In the genomic region with DNA sequence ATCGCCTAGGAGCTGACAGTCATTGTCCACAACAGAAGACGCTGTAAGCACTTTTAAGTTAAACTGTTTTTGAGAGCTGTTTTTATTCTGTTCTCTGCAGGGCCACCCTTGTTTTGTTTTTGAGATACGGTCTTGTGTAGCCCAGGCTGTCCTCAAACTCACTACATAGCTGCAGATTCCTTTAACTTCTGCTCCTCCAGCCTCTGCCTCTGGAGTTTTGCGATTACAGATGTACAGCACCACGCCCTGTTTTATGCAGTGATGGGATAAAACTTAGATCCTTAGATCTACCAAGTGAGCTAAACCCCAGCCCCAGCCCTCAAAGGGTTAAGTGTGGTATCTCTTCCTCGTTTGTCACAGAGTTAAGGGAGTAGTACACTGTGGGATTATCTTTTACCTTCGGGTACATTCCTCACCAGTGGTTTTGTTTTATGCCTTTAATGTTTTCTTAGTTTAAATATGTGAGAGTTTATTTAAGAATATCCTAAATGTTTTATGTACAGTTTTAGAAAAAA, we compare ENCODE assay signal across 26 mouse cellular contexts. TPM values are rescaled to one million over a fixed set of nuclear protein-coding genes. Genes with fewer than 3 reads are reported as not detected.
A peak's percentile ranks its signal among the peaks of the same experiment; 100 is the strongest.
DNase-seq lines count a peak whose midpoint lies in the region; ATAC-seq and TF ChIP-seq lines count a peak whose summit lies in the region.
"Had no signal": no experiment of that assay in that cellular context is flagged by ENCODE, and none has a peak within 500 bp of the region (broad histone marks: within the 10 kb centered on the region; RNA-seq: fewer than 3 reads in every experiment).

No protein-coding gene starts in this region.

- ATAC-seq in liver, embryonic 14.5 days (ENCODE audit: insufficient read depth): peak; percentile 83
- peak; percentile 52 for ATAC-seq in megakaryocyte progenitor cell, adult 5-6 weeks (replicated peaks; ENCODE audit: poor library complexity)
- no peak for ATAC-seq in forebrain, embryonic 11.5 days (replicated peaks; ENCODE audit: low FRiP score)
- ATAC-seq: forebrain, embryonic 13.5 days; forebrain, postnatal 0 days had no signal

- no peak overlapping the region for H3K4me3 ChIP-seq in gastrocnemius, adult 2 months
- no peak overlapping the region for H3K4me3 ChIP-seq in liver, embryonic 14.5 days (ENCODE audit: insufficient read depth in 1 of 2, low read depth in 2 of 2, low read length in 2 of 2)
- no peak overlapping the region for H3K4me3 ChIP-seq in kidney, adult 2 months (ENCODE audit: insufficient read depth, low read depth, low read length)
- H3K4me3 ChIP-seq in forebrain, embryonic 11.5 days (ENCODE audit: low read depth, low read length): no peak overlapping the region
- H3K4me3 ChIP-seq: embryonic facial prominence, embryonic 15.5 days; forebrain, embryonic 13.5 days; heart, adult 2 months; heart, embryonic 12.5 days; hindbrain, embryonic 10.5 days had no signal

- H3K36me3 ChIP-seq in liver, embryonic 14.5 days (replicated peaks; ENCODE audit: control insufficient read depth, insufficient read depth, low read depth): peaks cover 31% of the 10 kb centered on the region
- no peaks in the 10 kb centered on the region; the same call in none of the 2 replicates for H3K36me3 ChIP-seq in kidney, adult 2 months (ENCODE audit: control insufficient read depth, insufficient read depth, low read length)
- H3K36me3 ChIP-seq in forebrain, embryonic 11.5 days (ENCODE audit: control insufficient read depth, insufficient read depth, low read length): peaks cover 9% of the 10 kb centered on the region

- H3K4me1 ChIP-seq in liver, embryonic 14.5 days (replicated peaks; ENCODE audit: control insufficient read depth in 2 of 2, insufficient read depth in 2 of 2, low read length in 1 of 2): peaks cover 0 to 15% of the 10 kb centered on the region in 2 experiments; a peak in 2 of 4 replicates
- H3K4me1 ChIP-seq in kidney, adult 2 months (ENCODE audit: control insufficient read depth, insufficient read depth, low read length): no peaks in the 10 kb centered on the region
- no peaks in the 10 kb centered on the region for H3K4me1 ChIP-seq in forebrain, embryonic 11.5 days (replicated peaks; ENCODE audit: control insufficient read depth, insufficient read depth, low read length)
- H3K4me1 ChIP-seq: embryonic facial prominence, embryonic 15.5 days; forebrain, embryonic 13.5 days; hindbrain, embryonic 10.5 days had no signal

- no peak for DNase-seq in gastrocnemius, adult 2 months
- no peak for DNase-seq in gastrocnemius, adult 18-20 months (ENCODE audit: low spot score)
- DNase-seq in liver: peak; percentile 36
- DNase-seq in liver, embryonic 14.5 days (ENCODE audit: low read depth in 3 of 3, low spot score in 3 of 3): peak in 1 of 3 experiments; percentile 29
- DNase-seq in spleen, postnatal 10 days (ENCODE audit: low spot score in 2 of 2): no peak
- DNase-seq in kidney, adult 2 months: no peak
- DNase-seq in forebrain, embryonic 11.5 days (ENCODE audit: low spot score): no peak
- DNase-seq: adrenal gland, postnatal 14 days; cerebellum, adult 18-20 months; cerebellum, postnatal 14 days; embryo, embryonic 11 days; forebrain, postnatal 0 days; gastrocnemius, postnatal 36 days; heart, adult 2 months had no signal

- intact Hi-C loops in gastrocnemius, adult 2 months (cut with DNase I): loop anchor here (10.0 kb wide), 1 partner anchor 212 kb away; the partner anchor contains the start of genes Dtd1 and Smim26

- H3K9ac ChIP-seq in liver, embryonic 14.5 days (replicated peaks): no peak overlapping the region
- no peak overlapping the region for H3K9ac ChIP-seq in forebrain, embryonic 11.5 days (ENCODE audit: low read length)
- H3K9ac ChIP-seq: embryonic facial prominence, embryonic 15.5 days; forebrain, embryonic 13.5 days; forebrain, postnatal 0 days; heart, embryonic 12.5 days; hindbrain, embryonic 14.5 days had no signal

- no peak overlapping the region for H3K4me2 ChIP-seq in liver, embryonic 14.5 days (ENCODE audit: low read depth)
- H3K4me2 ChIP-seq in forebrain, embryonic 11.5 days (ENCODE audit: low read depth, low read length, severe bottlenecking): no peak overlapping the region
- H3K4me2 ChIP-seq: embryonic facial prominence, embryonic 15.5 days; forebrain, embryonic 13.5 days; heart, embryonic 12.5 days; hindbrain, embryonic 14.5 days had no signal

- no peaks in the 10 kb centered on the region for H3K27me3 ChIP-seq in liver, embryonic 14.5 days (ENCODE audit: control insufficient read depth, insufficient read depth, low read length)
- H3K27me3 ChIP-seq in kidney, adult 2 months (replicated peaks; ENCODE audit: control insufficient read depth, insufficient read depth, low read length): no peaks in the 10 kb centered on the region
- no peaks in the 10 kb centered on the region for H3K27me3 ChIP-seq in forebrain, embryonic 11.5 days (ENCODE audit: control insufficient read depth, insufficient read depth, low read length)
- H3K27me3 ChIP-seq: embryonic facial prominence, embryonic 15.5 days; forebrain, embryonic 13.5 days; heart, embryonic 12.5 days had no signal

- H3K27ac ChIP-seq in gastrocnemius, adult 2 months: peak overlapping the region; percentile 50; the same call in 1 of the 2 replicates
- H3K27ac ChIP-seq in liver, embryonic 14.5 days: no peak overlapping the region
- no peak overlapping the region for H3K27ac ChIP-seq in kidney, adult 2 months (ENCODE audit: insufficient read depth, low read depth, low read length)
- no peak overlapping the region for H3K27ac ChIP-seq in forebrain, embryonic 11.5 days (ENCODE audit: low read depth, low read length)
- H3K27ac ChIP-seq: embryonic facial prominence, embryonic 15.5 days; forebrain, embryonic 13.5 days; heart, adult 2 months; hindbrain, embryonic 10.5 days; hindbrain, embryonic 14.5 days had no signal

- TF ChIP-seq POLR2A in kidney, adult 2 months (IDR thresholded peaks at IDR 0.05; ENCODE audit: low read depth, low read length): no peak

- 0 out of 2 replicates have a peak, but pooled peaks have one; percentile 9 for TF ChIP-seq EP300 in liver, embryonic 14.5 days (IDR thresholded peaks at IDR 0.05; ENCODE audit: low read depth)

- no peak for TF ChIP-seq CTCF in gastrocnemius, adult 2 months (IDR thresholded peaks at IDR 0.05)
- no peak for TF ChIP-seq CTCF in liver, embryonic 14.5 days (IDR thresholded peaks at IDR 0.05; ENCODE audit: low read depth)
- TF ChIP-seq CTCF in kidney, adult 2 months (conservative IDR thresholded peaks at IDR 0.05; ENCODE audit: insufficient read depth, insufficient read length, low read depth, low read length): no peak

- no peaks in the 10 kb centered on the region for H3K9me3 ChIP-seq in liver, embryonic 14.5 days (ENCODE audit: control insufficient read depth, low read length)
- no peaks in the 10 kb centered on the region for H3K9me3 ChIP-seq in forebrain, embryonic 11.5 days (ENCODE audit: control insufficient read depth, low read length)
- H3K9me3 ChIP-seq: embryonic facial prominence, embryonic 15.5 days; forebrain, embryonic 13.5 days; heart, embryonic 12.5 days; hindbrain, embryonic 10.5 days had no signal

- 48% methylated on average over 7 of the region's 7 CpGs for WGBS in liver, embryonic 14.5 days (ENCODE audit: insufficient replicate concordance)
- 77% methylated on average over 7 of the region's 7 CpGs for WGBS in kidney, adult 2 months
- 81% methylated on average over 7 of the region's 7 CpGs for WGBS in forebrain, embryonic 11.5 days

RNA-seq across cellular contexts. Expression of gene Pet117, which starts 13.9 kb away (rescaled TPM):
- total RNA-seq in gastrocnemius, adult 2 months (2021): 1 to 10 TPM; 5.2 to 8.4 TPM
- 1 to 10 TPM; 7.0 to 8.3 TPM for total RNA-seq in gastrocnemius, adult 18-20 months (2021)
- polyA plus RNA-seq in liver, embryonic 14.5 days (2012; rRNA removed): not detected in 2 replicates
- 0.77 and 0.80 TPM in 2 replicates for polyA plus RNA-seq in liver, embryonic 14.5 days (2014; fragmentation: Nextera tagmentation; extraction: Ambion mirVana)
- not detected in 2 replicates for total RNA-seq in megakaryocyte progenitor cell, adult 5-6 weeks (2015)
- 12.3 TPM in 1 of 2 replicates, not detected in the other for total RNA-seq in megakaryocyte progenitor cell, adult 5-6 weeks (2017)
- not detected in 2 replicates for polyA plus RNA-seq in kidney, adult 2 months (2012; rRNA removed)
- polyA plus RNA-seq in forebrain, embryonic 11.5 days (2014; fragmentation: Nextera tagmentation; extraction: Ambion mirVana): 4.7 TPM in 1 of 2 replicates, not detected in the other
- total RNA-seq: common myeloid progenitor, adult 5-6 weeks; forebrain, postnatal 0 days; MEL had no signal
- polyA plus RNA-seq: embryonic facial prominence, embryonic 11.5 days; heart, adult 2 months had no signal

RNA-seq across cellular contexts. Expression of gene Kat14, which starts 13.9 kb away (rescaled TPM):
- total RNA-seq in gastrocnemius, adult 2 months (2021): 10 to 100 TPM; 21.3 to 25.4 TPM
- total RNA-seq in gastrocnemius, adult 18-20 months (2021): 10 to 100 TPM; 16.6 to 22.7 TPM
- 11.3 and 13.7 TPM in 2 replicates for polyA plus RNA-seq in liver, embryonic 14.5 days (2012; rRNA removed)
- polyA plus RNA-seq in liver, embryonic 14.5 days (2014; fragmentation: Nextera tagmentation; extraction: Ambion mirVana): 11.8 and 13.5 TPM in 2 replicates
- total RNA-seq in megakaryocyte progenitor cell, adult 5-6 weeks (2015): 44.7 and 63.4 TPM in 2 replicates
- total RNA-seq in megakaryocyte progenitor cell, adult 5-6 weeks (2017): 34.4 and 38.1 TPM in 2 replicates
- 43.0 and 44.8 TPM in 2 replicates for polyA plus RNA-seq in kidney, adult 2 months (2012; rRNA removed)
- polyA plus RNA-seq in forebrain, embryonic 11.5 days (2014; fragmentation: Nextera tagmentation; extraction: Ambion mirVana): 39.9 and 44.9 TPM in 2 replicates

RNA-seq across cellular contexts. Expression of gene Ovol2, which starts 50.7 kb away (rescaled TPM):
- not detected for total RNA-seq in gastrocnemius, adult 2 months (2021)
- not detected for total RNA-seq in gastrocnemius, adult 18-20 months (2021)
- 0.03 and 0.05 TPM in 2 replicates for polyA plus RNA-seq in liver, embryonic 14.5 days (2012; rRNA removed)
- not detected in 2 replicates for polyA plus RNA-seq in liver, embryonic 14.5 days (2014; fragmentation: Nextera tagmentation; extraction: Ambion mirVana)
- not detected in 2 replicates for total RNA-seq in megakaryocyte progenitor cell, adult 5-6 weeks (2015)
- not detected in 2 replicates for total RNA-seq in megakaryocyte progenitor cell, adult 5-6 weeks (2017)
- 2.1 and 3.0 TPM in 2 replicates for polyA plus RNA-seq in kidney, adult 2 months (2012; rRNA removed)
- polyA plus RNA-seq in forebrain, embryonic 11.5 days (2014; fragmentation: Nextera tagmentation; extraction: Ambion mirVana): 0.24 TPM in 1 of 2 replicates, not detected in the other
- total RNA-seq: adrenal gland, postnatal 14 days; common myeloid progenitor, adult 5-6 weeks; forebrain, postnatal 0 days; gastrocnemius, adult 8-10 months; gastrocnemius, postnatal 36 days; heart, adult 2 months; heart, postnatal 25 days; MEL had no signal
- polyA plus RNA-seq: C2C12; forebrain, embryonic 13.5 days; hindbrain, embryonic 14.5 days had no signal
